In genomic region chr2:102749926-102750325, GRCm38 (mm10) we compare ENCODE assay signal across 13 mouse cellular contexts.
"Had no signal": no experiment of that assay in that cellular context is flagged by ENCODE, and none has a peak within 500 bp of the region (broad histone marks: within the 10 kb centered on the region; RNA-seq: fewer than 3 reads in every experiment).

No protein-coding gene starts in this region.

- H3K27me3 ChIP-seq: midbrain, embryonic 12.5 days; neural tube, embryonic 12.5 days had no signal

- H3K27ac ChIP-seq: liver, embryonic 14.5 days; midbrain, embryonic 10.5 days; midbrain, embryonic 12.5 days; neural tube, embryonic 12.5 days had no signal

- H3K9me3 ChIP-seq: midbrain, embryonic 10.5 days; midbrain, embryonic 12.5 days; neural tube, embryonic 12.5 days had no signal

- DNase-seq: lung, adult 18-20 months; lung, embryonic 14.5 days; lung, postnatal 10 days; lung, postnatal 4 days; midbrain, embryonic 14.5 days; right cerebral cortex, postnatal 14 days; thymus, adult 18-20 months; thymus, postnatal 14 days; thymus, postnatal 36 days had no signal

- H3K4me3 ChIP-seq: midbrain, embryonic 10.5 days; midbrain, embryonic 12.5 days; neural tube, embryonic 12.5 days had no signal

- H3K9ac ChIP-seq: liver, embryonic 14.5 days; lung, embryonic 14.5 days; midbrain, embryonic 12.5 days; neural tube, embryonic 12.5 days had no signal

- H3K4me1 ChIP-seq: neural tube, embryonic 12.5 days had no signal
